Mouse (Mus musculus) liver, embryonic 13.5 days (tissue): ENCODE data around the gene Fut1. TPM values are rescaled to one million over a fixed set of nuclear protein-coding genes. Genes with fewer than 3 reads are reported as not detected.

Source experiments
- ATAC-seq: fragments of 200-750 bp; cut with Nextera tagmentation; 2 replicates; pipeline ENCODE4 v1.8.0; 2017; ENCODE audit warnings: low read depth, mild to moderate bottlenecking, moderate number of reproducible peaks, moderate library complexity
- DNase-seq: peaks from one replicate; pipeline ENCODE4 v3.0.0; 2022
- H3K27ac ChIP-seq: fragments of 300-500 bp; sonication (generic); 2 replicates; pipeline ENCODE4 v1.5.1; 2015; ENCODE audit warnings: moderate library complexity, mild to moderate bottlenecking, inconsistent platforms
- H3K27me3 ChIP-seq: fragments of 300-500 bp; sonication (generic); 2 replicates; pipeline ENCODE4 v1.6.1; 2015; ENCODE audit warnings: mild to moderate bottlenecking, inconsistent platforms
- H3K36me3 ChIP-seq: fragments of 300-500 bp; sonication (generic); 2 replicates; pipeline ENCODE4 v1.6.1; 2015; ENCODE audit warnings: mild to moderate bottlenecking, inconsistent platforms
- H3K4me1 ChIP-seq: fragments of 300-500 bp; sonication (generic); replicated peaks from 2 replicates; pipeline ENCODE4 v1.6.1; 2015; ENCODE audit warnings: inconsistent platforms
- H3K4me2 ChIP-seq: fragments of 300-500 bp; sonication (generic); 2 replicates; pipeline ENCODE4 v1.6.1; 2015; ENCODE audit warnings: inconsistent platforms, mild to moderate bottlenecking, moderate library complexity
- H3K4me3 ChIP-seq: fragments of 300-500 bp; sonication (generic); replicated peaks from 2 replicates; pipeline ENCODE4 v1.5.1; 2015; ENCODE audit warnings: mild to moderate bottlenecking, inconsistent platforms
- H3K9ac ChIP-seq: fragments of 300-500 bp; sonication (generic); 2 replicates; pipeline ENCODE4 v1.6.1; 2015; ENCODE audit warnings: mild to moderate bottlenecking, inconsistent platforms
- H3K9me3 ChIP-seq: fragments of 300-500 bp; sonication (generic); replicated peaks from 2 replicates; pipeline ENCODE4 v1.6.1; 2016; ENCODE audit warnings: inconsistent platforms
- WGBS: fragments of 180-500 bp; shearing (Covaris S2); methylation state at CpG from one replicate; pipeline ENCODE4 v1.1.7; 2015; ENCODE audit not compliant: insufficient replicate concordance; 5-methylcytosine and 5-hydroxymethylcytosine counted together
- polyA plus RNA-seq: library from polyadenylated mRNA; unstranded; fragments of >200 nt; fragmentation: Nextera tagmentation; extraction: Ambion mirVana; gene quantifications from 2 replicates; pipeline ENCODE4 v1.2.1, GENCODE M21; 2015

Gene Fut1
- polyA plus RNA-seq, 1 experiment from 2014 or later: not detected

GRCm38 (mm10) chr7:45630064-45630907 is 13.2 kb downstream of the Fut1 start:
- Histone ChIP-seq H3K36me3 (no peaks in the 10 kb centered on the region), H3K27me3 (peaks cover 61% of the 10 kb centered on the region), H3K9ac (no peak overlapping the region), H3K9me3 (no peaks in the 10 kb centered on the region), H3K27ac (no peak overlapping the region), H3K4me1 (peaks cover 14% of the 10 kb centered on the region), H3K4me3 (no peak overlapping the region), H3K4me2 (no peak overlapping the region)
- DNase-seq (no peak), ATAC-seq (no peak)
- WGBS: 73% methylated on average over 23 of the region's 23 CpGs

GRCm38 (mm10) chr7:45632499-45632898 is 15.4 kb downstream of the Fut1 start:
- WGBS: 48% methylated on average over 35 of the region's 35 CpGs
- 0 out of 2 replicates have a peak overlapping the region, but pooled peaks have one; percentile 14 for H3K4me3 ChIP-seq

GRCm38 (mm10) chr7:45634946-45635681 is 18.0 kb downstream of the Fut1 start:
- Histone ChIP-seq H3K4me3 (no peak overlapping the region), H3K4me1 (peaks cover 13% of the 10 kb centered on the region), H3K9ac (no peak overlapping the region), H3K27ac (peak overlapping the region; percentile 47), H3K27me3 (peaks cover 15% of the 10 kb centered on the region), H3K36me3 (no peaks in the 10 kb centered on the region), H3K9me3 (no peaks in the 10 kb centered on the region), H3K4me2 (no peak overlapping the region)
- DNase-seq (no peak), ATAC-seq (no peak)
- WGBS: 50% methylated on average over 11 of the region's 11 CpGs

More at GRCm38 (mm10) chr7:45632499-45632898, 15.4 kb downstream of the Fut1 start:
- DNase-seq (no peak), ATAC-seq (no peak)
- Histone ChIP-seq H3K27me3 (peaks cover 40% of the 10 kb centered on the region), H3K4me1 (peaks cover 21% of the 10 kb centered on the region), H3K27ac (no peak overlapping the region), H3K9me3 (no peaks in the 10 kb centered on the region), H3K9ac (no peak overlapping the region), H3K36me3 (no peaks in the 10 kb centered on the region), H3K4me2 (peak overlapping the region; percentile 38)

GRCm38 (mm10) chr7:45635711-45636688 is 18.9 kb downstream of the Fut1 start:
- WGBS: 51% methylated on average over 15 of the region's 15 CpGs
- DNase-seq (no peak), ATAC-seq (no peak)
- no peaks in the 10 kb centered on the region for H3K36me3 ChIP-seq
- H3K27ac ChIP-seq: peak overlapping the region; percentile 36
- no peak overlapping the region for H3K4me3 ChIP-seq
- no peak overlapping the region for H3K9ac ChIP-seq
- H3K4me2 ChIP-seq: no peak overlapping the region
- peaks cover 13% of the 10 kb centered on the region for H3K4me1 ChIP-seq
- no peaks in the 10 kb centered on the region for H3K9me3 ChIP-seq
- H3K27me3 ChIP-seq: peaks cover 16% of the 10 kb centered on the region; the same call in 1 of the 2 replicates

- 74% methylated on average over 6 of the region's 6 CpGs for WGBS
- DNase-seq (no peak), ATAC-seq (no peak)
- H3K27me3 ChIP-seq: peaks cover 5% of the 10 kb centered on the region; the same call in 1 of the 2 replicates
- H3K4me3 ChIP-seq: no peak overlapping the region
- H3K9me3 ChIP-seq: no peaks in the 10 kb centered on the region
- no peak overlapping the region for H3K9ac ChIP-seq
- no peaks in the 10 kb centered on the region for H3K36me3 ChIP-seq
- H3K4me2 ChIP-seq: peak overlapping the region; percentile 28; the same call in 1 of the 2 replicates
- H3K27ac ChIP-seq: no peak overlapping the region
- H3K4me1 ChIP-seq: peaks cover 14% of the 10 kb centered on the region
These were observed 20.6 kb downstream of the Fut1 start for GRCm38 (mm10) chr7:45637710-45638109.

- peak; percentile 61 for ATAC-seq
- Histone ChIP-seq H3K4me1 (peaks cover 25% of the 10 kb centered on the region), H3K4me3 (no peak overlapping the region), H3K9ac (no peak overlapping the region), H3K27me3 (0 out of 2 replicates have a peak, but pooled peaks cover 5% of the 10 kb centered on the region), H3K27ac (no peak overlapping the region), H3K9me3 (no peaks in the 10 kb centered on the region), H3K36me3 (no peaks in the 10 kb centered on the region), H3K4me2 (peak overlapping the region; percentile 28; the same call in 1 of the 2 replicates)
- 68% methylated on average over 29 of the region's 29 CpGs for WGBS
- DNase-seq: peak; percentile 34
These were observed 21.7 kb downstream of the Fut1 start for GRCm38 (mm10) chr7:45638623-45639401.

GRCm38 (mm10) chr7:45639561-45640027 is 22.5 kb downstream of the Fut1 start, which contains the start of gene Mamstr:
Gene Mamstr (plus strand): TSS chr7:45639977.
- no peaks in the 10 kb centered on the region for H3K9me3 ChIP-seq
- H3K9ac ChIP-seq: no peak within 1 kb of the TSS
- no peaks in the 10 kb centered on the region for H3K36me3 ChIP-seq
- no peak within 1 kb of the TSS for H3K4me3 ChIP-seq
- H3K4me2 ChIP-seq: no peak within 1 kb of the TSS
- no peak within 1 kb of the TSS for H3K27ac ChIP-seq
- 58% methylated on average over 19 of the region's 19 CpGs for WGBS
- peaks cover 30% of the 10 kb centered on the region for H3K4me1 ChIP-seq
- peaks cover 9% of the 10 kb centered on the region; the same call in 1 of the 2 replicates for H3K27me3 ChIP-seq
- ATAC-seq (no peak), DNase-seq (no peak)

GRCm38 (mm10) chr7:45640191-45640957 is 23.3 kb downstream of the Fut1 start:
- H3K4me2 ChIP-seq: no peak overlapping the region
- H3K4me3 ChIP-seq: no peak overlapping the region
- H3K27ac ChIP-seq: no peak overlapping the region
- peaks cover 30% of the 10 kb centered on the region for H3K4me1 ChIP-seq
- H3K9me3 ChIP-seq: no peaks in the 10 kb centered on the region
- H3K9ac ChIP-seq: no peak overlapping the region
- DNase-seq: no peak
- WGBS: 73% methylated on average over 19 of the region's 19 CpGs
- H3K27me3 ChIP-seq: peaks cover 14% of the 10 kb centered on the region; the same call in 1 of the 2 replicates
- no peak for ATAC-seq
- no peaks in the 10 kb centered on the region for H3K36me3 ChIP-seq

- WGBS: 62% methylated on average over 17 of the region's 17 CpGs
- DNase-seq (no peak), ATAC-seq (no peak)
- H3K36me3 ChIP-seq: no peaks in the 10 kb centered on the region
- no peak overlapping the region for H3K4me3 ChIP-seq
- H3K27ac ChIP-seq: no peak overlapping the region
- H3K9me3 ChIP-seq: no peaks in the 10 kb centered on the region
- peaks cover 14% of the 10 kb centered on the region; the same call in 1 of the 2 replicates for H3K27me3 ChIP-seq
- peaks cover 24% of the 10 kb centered on the region for H3K4me1 ChIP-seq
- no peak overlapping the region for H3K9ac ChIP-seq
- H3K4me2 ChIP-seq: no peak overlapping the region
These were observed 24.4 kb downstream of the Fut1 start for GRCm38 (mm10) chr7:45641391-45642040.
